Mouse (Mus musculus): ENCODE measurements at regions not wholly inside any gene's neighbourhood (a gene's known extent, or its start where the extent isn't known, plus 50 kb on each side); places are given as distances from the start of the nearest gene placed in this dataset.

DNA sequence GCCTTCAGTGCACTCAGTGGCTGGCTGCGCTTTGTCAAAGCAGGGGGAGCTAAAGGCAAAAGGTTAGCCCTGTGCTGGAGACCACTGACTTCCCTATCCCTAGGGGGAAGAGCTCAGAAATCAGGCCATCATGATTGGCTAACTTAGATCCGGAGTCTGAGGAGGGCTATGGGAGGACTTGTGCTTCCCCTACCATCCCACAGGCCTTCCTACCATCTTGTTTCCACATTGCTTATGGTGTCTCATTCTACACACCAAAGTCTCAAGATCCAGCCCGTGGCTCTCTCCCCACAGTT is 72.9 kb upstream of the 1700024P04Rik start:
- DNase-seq (ENCODE audit: low spot score) = no peak

DNA sequence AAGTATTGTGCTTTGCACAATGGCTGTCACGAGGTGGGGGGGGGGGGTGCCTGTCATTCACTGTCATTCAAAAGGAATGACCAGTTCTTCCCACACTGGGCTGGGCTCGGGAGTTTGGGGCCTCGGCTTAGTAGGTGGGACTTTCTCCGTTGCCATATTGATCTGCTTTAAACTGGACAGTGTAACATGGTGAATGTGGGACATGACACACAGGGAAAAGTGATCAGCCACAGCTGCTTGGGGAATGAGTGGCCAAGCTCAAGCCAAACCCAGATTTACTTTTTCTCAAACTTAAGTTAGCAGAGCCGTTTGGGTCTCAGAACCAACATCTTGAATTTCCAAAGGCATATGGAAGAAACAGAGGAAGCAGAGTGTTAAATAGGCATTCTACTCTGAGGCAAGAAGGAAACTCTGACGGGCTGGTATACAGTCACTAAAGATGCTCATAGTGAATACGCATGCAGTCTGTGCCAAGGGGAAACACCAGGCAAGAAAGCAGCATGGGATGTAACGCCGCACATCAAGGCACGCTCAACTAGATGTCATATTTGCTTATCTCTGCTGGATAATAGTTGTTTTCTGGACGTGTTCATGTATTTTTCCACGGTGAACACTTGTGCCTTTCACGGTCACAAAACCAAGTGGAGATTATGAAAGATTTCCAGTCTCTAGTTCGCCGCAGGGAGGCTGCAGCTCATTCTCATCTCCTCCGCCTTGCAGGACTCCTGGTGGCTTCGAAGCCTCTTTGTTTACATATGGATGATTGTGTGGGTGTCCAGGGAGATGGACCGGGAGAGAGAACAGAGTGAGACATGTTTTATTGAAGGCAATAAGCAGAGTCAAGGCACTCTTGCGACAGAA is 72.3 kb upstream of the 1700024P04Rik start:
- DNase-seq (ENCODE audit: low spot score) = peak; percentile 24

DNA sequence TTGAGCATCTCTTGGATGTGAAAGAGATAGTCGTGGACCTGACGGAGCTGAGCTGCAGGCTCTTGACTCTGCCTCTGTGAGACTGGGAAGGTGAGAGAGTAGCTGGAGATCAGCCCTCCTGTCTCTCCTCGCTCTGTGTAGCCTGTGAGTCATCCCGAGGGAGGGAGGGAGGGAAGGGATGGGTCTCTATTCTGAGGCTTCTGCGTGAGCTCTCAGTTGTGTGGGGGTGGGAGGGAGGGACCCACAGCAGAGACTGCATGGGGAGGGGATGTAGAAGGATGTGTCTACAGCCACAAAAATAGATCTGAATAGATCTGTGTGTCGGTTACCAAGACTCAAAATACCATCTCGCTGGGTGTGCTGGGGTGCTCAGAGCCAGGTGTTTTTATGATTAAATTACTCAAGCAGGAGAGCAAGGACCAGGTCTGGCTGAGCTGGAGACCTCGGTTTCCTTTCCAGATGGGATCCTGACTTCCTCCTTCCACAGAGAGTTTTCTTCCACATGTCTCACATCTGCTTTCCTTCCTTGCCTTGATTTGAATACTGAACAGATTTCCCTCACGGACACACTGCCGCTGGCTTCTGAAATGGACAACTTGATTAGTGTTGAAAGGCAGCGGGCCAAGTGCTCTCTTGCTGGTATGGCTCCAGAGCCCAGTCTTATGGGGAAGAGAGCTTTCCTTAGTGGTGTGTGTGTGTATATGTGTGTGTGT is 71.4 kb upstream of the 1700024P04Rik start:
- DNase-seq (ENCODE audit: low spot score) = peak; percentile 65

DNA sequence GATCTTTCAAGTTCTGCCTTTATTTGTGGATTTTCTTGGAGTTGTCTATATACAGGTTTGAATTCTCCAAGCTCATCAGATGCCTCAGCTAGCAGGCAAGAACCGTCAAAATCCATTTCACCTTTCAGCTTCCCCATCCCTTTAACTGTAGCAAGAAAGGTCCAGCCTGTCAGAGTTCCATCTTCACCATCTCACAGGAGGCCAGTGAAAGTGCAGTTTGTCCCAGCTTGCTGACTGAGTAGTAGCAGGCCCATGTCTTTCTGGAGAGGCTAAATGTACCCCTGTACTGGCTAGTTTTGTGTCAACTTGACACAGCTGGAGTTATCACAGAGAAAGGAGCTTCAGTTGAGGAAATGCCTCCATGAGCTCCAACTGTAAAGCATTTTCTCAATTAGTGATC is 67.7 kb upstream of the 1700024P04Rik start:
- DNase-seq (ENCODE audit: low spot score) = no peak

DNA sequence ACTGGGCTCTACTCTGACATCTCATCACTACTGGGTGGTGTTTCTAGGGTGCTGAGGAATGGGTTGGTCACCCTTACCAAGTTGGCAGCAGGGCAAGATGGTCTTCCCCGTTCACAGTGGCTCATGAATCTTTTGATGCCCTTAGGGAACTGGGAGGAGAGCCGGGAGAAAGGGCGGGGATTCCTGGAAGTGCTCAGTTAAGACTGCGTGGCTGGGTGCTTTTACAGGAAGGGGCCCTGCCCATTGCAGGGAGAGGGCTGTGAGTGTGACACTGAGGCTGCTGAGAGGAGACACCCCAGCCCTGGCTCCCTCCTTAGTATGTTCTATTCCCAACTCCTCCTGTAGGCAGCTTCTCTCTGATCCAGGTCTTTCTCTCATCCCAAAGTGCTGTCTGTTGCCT is 65.3 kb upstream of the 1700024P04Rik start:
- DNase-seq (ENCODE audit: low spot score) = no peak

DNA sequence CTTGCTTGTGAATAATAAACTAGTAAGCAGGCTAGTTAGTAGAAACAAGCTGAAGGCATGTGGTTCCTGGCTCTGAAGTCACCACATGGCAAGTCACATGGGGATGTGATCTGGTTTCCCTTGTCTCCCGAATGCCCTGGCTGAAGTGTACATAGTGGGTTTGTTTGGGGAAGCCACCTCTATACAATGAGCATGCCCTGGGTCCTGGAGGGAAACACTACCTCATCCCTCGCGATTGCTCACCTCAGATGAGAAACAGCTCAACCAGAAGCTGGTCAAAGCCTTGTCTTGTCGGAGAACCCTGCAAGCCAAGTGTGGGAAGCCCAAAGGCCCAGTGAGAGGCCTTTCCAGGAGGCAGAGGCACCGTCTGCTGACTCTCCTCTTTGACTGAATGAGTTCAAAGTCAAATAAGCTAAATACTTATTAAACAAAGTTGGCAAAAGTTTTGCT is 64.3 kb upstream of the 1700024P04Rik start:
- DNase-seq (ENCODE audit: low spot score) = no peak

DNA sequence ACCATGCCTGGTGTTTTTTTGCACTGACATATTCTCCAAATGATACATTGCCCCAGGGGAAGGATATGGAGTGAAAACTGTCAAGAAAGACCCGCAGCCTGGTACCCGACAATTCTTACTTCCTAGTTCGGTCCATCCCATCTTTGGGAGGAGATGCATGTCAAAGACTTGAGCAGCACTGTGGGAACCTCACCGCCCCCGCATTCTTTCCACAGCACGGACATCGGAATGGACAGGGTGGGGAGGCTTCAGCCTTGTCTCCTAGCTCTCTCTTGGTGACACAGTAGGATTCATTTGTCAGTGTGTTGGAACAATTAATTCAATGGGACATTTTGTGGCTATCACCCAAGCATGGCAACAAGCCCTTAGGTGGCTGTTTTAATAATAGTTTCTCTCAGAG is 62.9 kb upstream of the 1700024P04Rik start:
- DNase-seq (ENCODE audit: low spot score) = no peak

DNA sequence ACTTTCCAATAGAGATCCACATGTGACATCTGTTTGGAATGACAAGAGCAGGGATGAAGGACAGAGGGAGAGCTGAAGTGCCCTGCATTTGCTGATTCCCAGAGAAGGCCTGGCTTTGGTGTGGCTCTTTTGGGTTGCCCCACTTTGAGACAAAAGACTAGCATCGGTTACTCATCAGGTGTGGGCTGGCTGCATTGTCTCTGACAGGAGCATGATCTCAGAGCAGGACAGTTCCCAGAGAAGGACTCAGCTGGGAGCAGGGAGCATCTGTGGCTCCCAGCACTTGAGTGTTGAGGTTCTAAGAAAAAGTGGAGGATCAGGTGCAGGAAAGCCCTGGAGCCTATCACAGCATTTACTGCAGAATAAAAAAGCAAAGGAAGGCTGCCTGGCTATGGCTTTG is 62.4 kb upstream of the 1700024P04Rik start:
- DNase-seq (ENCODE audit: low spot score) = no peak

DNA sequence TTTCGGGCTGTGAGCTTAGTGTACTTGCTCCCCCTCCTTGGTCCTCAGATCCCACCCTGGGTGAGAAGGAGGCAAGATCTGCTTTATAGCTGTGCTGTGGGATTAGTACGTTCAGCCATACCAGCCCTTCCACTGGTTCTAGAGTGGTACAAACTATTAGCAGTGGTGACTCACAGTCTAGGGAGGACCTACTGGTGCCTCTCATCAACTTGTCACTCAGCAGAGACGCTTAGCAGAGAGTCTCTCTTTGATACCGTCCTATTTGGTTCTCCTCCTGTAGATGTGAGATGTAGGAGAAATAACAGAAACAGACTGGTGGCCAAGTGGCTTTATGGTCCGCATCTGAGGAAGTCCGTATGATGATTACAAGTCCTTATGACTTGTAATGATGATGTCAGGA is 57.7 kb upstream of the 1700024P04Rik start:
- DNase-seq (ENCODE audit: low spot score) = no peak

DNA sequence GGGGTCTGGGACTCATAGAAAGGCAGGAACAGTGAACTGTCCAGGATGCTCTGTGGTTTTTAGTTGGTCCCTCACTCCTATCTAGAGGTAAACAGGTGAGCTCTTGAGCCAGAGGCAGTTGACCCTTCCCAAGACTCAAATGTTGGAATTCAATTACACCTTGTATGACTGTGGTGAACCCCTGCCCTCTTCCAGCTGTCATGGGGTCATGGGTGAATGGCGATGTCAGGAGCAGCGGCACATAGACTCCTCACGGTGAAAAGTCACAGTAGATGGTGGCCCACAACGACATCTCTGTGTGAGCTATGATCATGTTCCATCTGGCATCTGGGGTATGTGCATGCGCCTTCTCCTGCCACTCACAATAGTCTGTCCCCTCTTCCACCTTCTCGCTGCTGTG is 56.9 kb upstream of the 1700024P04Rik start:
- no peak for DNase-seq (ENCODE audit: low spot score)

DNA sequence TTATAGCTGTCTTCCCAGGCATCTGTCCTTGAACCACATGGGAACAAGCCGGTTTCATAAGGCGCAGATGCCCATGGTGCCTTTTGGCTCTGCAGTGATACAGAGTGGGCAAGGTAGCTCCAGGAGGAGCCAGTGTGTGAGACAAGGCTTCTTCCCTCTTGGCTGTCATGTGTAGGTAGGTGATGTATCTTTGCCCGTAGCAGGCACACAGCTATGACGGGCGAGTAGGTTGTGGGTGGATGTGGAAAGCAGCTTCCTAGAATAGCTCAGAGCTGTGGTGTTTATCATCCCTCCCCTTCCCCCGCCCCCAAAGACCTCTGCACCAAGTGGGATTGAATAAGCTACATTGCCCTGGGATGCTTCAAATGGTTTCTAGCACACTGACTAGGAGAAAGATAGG is 56.5 kb upstream of the 1700024P04Rik start:
- no peak for DNase-seq (ENCODE audit: low spot score)

DNA sequence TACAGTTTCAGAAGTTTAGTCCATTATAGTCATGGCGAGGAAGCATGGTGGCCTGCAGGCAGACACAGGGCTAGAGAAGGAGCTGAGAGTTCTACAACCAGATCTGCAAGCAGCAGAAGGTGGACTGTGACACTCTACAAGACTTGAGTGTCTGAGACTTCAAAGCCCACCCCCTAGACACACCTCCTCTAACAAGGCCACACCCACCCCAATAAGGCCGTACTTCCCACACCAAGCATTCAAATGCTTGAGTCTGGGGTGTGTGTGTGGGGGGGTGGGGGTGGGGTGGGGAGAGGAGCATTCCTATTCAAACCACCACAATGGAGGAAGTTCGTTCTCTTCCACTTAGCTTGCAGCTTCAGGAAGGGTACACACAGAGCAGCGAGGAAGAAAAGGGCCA is 55.8 kb upstream of the 1700024P04Rik start:
- no peak for DNase-seq (ENCODE audit: low spot score)

DNA sequence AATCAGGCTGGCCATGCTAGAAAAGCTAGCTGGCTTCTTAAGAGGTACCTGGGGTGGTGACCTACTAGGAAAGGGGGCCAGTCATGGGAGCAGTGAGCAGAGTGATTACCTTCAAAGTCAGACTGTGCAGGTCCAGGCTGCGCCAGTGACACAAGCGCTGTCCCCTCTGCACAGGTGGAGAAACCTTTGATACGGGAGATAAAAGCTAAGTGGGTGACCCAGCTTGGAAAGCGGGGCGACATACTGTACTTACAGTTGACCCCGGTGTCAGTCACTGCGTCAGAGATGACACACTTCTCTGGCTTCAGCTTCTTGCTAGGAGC is 54.7 kb upstream of the 1700024P04Rik start:
- no peak for DNase-seq (ENCODE audit: low spot score)

DNA sequence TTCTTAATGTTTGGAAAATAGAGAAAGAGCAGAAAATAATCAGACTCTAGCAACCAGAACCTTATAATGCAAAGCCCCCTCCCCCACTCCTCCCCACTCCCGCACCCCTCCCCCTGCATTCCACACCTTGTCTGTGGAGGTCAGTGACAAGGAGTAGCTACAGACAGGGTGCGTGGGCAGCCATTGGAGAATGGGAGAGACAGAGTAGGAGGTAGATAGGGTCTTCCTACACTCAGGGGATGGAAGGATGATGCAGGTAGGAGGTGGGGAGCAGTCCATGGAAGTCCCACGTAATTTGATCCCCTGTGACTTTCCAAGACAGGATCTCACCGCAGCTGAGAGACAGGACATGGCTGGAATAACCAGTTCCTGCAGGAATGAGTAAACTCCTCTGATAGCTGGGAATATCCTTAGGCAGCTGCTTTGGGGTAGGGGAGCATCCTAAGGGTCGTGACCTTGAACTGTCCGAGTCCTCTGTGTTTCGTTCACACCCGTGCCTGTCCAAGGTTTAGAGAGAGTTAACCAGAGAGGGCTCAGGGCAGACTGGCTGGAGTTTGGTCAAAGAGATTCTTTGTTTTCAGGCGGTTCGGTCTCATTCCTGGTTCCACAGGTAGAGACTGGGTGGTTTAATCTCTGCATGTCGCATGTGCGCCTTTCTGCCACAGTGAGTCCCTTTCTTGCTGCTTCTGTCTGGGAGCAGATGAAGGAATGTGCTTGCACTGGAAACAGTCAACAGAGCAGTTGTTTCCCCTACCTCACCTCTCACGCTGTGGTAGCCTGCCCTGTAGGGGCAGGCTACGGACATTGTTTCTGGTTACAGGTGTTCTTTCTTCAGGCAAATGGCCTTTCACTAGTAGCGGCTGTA is 54.1 kb upstream of the 1700024P04Rik start:
- DNase-seq (ENCODE audit: low spot score) = no peak

DNA sequence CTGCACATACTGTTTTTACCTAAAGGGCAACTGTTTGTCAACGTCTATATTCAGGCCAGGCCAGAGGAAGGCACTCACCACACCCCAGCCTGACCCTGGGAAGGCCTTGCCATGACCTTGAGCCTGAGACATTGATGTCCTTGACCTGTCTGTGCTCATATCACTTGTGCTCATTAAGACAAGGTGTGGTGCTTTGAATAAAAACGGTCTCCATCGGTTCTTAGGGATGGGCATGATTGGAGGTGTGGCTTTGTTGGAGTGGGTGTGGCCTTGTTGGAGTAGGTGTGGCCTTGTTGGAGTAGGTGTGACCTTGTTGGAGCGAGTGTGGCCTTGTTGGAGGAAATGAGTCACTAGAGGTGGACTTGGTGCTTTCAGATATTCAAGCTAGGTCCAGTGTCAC is 52.8 kb upstream of the 1700024P04Rik start:
- no peak for DNase-seq (ENCODE audit: low spot score)

Measured in heart, adult 8-10 months (tissue).